Mouse (Mus musculus) erythroid progenitor cell, adult 5-6 weeks (primary cell): Measurements from ENCODE around the gene Gm13287. TPM values are rescaled to one million over a fixed set of nuclear protein-coding genes. Genes with fewer than 3 reads are reported as not detected.
"Not testable (repeated sequence)": the region's sequence is repeated elsewhere in the genome, so short reads cannot be mapped to it uniquely, and the experiment has no call there.

ENCODE experiments used
- ATAC-seq: replicated peaks from 2 replicates; pipeline ENCODE4 v1.8.0; 2016; ENCODE audit warnings: moderate number of reproducible peaks, mild to moderate bottlenecking, moderate TSS enrichment, inconsistent platforms; ENCODE audit not compliant: poor library complexity, low FRiP score, severe bottlenecking
- total RNA-seq, 2 experiments: library from RNA; stranded (forward) in 1 of 2; stranded (reverse) in 1 of 2; fragments of 150-400 nt in 1 of 2; fragments of 186-747, 209-891 nt in 1 of 2; gene quantifications; 2 replicates each; pipeline versions ENCODE4 v1.2.3 to v1.2.4; 2015 to 2017; ENCODE audit warnings: low replicate concordance in 2 of 2

Gene Gm13287
- not detected in 2 replicates for total RNA-seq (2015; ENCODE audit: low replicate concordance)
- not detected in 2 replicates for total RNA-seq (2017; ENCODE audit: low replicate concordance)

DNA sequence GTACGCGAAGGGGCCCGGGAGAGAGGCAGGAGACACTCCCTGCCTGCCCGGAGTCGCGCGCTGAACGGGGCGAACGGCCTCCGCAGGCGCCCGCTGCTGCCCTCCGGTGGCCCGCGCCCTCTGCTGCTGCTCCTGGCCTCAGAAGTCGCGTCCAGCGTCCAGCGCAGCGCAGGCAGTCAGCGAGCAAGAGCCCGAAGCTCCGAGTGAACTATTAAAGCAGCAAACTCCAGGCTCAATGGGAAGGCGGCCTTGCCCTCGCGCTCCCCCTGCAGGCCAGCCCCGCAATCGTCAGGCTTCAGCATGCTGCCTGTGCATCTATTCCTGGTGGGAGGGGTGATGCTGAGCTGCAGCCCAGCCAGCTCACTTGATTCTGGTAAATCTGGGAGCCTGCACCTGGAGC, at the start of gene Gm13287:
TSS of gene Gm13287 (plus strand) at position 301 of the 400 bp plus-strand sequence.
- not testable (repeated sequence) for ATAC-seq

DNA sequence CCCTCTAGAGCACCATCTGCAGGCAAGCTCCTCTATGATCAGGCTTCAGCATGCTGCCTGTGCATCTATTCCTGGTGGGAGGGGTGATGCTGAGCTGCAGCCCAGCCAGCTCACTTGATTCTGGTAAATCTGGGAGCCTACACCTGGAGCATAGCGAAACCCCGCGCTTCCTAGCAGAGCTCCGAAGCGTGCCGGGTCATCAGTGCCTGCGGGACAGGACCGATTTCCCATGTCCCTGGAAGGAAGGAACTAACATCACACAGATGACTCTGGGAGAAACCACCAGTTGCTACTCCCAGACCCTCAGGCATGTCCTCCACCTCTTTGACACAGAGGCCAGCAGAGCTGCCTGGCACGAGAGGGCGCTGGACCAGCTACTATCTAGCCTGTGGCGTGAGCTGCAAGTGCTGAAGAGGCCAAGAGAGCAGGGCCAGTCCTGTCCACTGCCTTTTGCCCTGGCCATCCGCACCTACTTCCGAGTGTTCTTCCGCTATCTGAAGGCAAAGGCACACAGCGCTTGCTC, 48.2 kb upstream of the Gm13287 start, which contains the start of gene Gm13271:
TSS of gene Gm13271 (plus strand) at position 51 of the 523 bp plus-strand sequence.
- not testable (repeated sequence) for ATAC-seq

GRCm38 (mm10) chr4:88756581-88757513, 46.2 kb upstream of the Gm13287 start:
- ATAC-seq, result not testable (repeated sequence)

GRCm38 (mm10) chr4:88757628-88758031, 45.4 kb upstream of the Gm13287 start:
- ATAC-seq, result peak; percentile 99

- not testable (repeated sequence) for ATAC-seq
These were observed 44.3 kb upstream of the Gm13287 start for GRCm38 (mm10) chr4:88758751-88759150.

GRCm38 (mm10) chr4:88759610-88760268, 43.3 kb upstream of the Gm13287 start, which contains the start of gene Gm13283:
TSS of gene Gm13283 (plus strand) at chr4:88760119.
- ATAC-seq, result not testable (repeated sequence)

- ATAC-seq, result not testable (repeated sequence)
These were observed 42.6 kb upstream of the Gm13287 start for GRCm38 (mm10) chr4:88760431-88760830.

DNA sequence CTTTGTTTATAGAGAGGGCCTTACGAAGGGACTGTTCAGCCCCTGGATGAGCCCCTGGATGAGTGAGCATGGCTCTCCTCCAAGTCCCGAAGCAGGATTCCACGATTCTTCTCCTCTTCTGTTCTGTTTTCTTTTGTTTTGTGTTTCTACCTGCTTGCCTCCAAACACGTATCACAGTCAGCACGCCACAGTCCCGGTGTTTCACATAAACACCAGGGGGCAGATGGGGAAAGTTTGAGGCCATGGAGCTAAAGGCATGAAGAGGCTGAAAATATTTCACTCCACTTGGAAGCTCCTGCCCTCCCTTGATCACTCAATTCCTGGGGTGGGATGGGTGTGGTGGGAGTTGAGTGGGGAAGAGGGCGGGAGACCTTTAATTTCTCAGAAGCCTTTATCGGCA, 41.3 kb upstream of the Gm13287 start:
- ATAC-seq, result not testable (repeated sequence)

GRCm38 (mm10) chr4:88762341-88762740, 40.7 kb upstream of the Gm13287 start:
- not testable (repeated sequence) for ATAC-seq

DNA sequence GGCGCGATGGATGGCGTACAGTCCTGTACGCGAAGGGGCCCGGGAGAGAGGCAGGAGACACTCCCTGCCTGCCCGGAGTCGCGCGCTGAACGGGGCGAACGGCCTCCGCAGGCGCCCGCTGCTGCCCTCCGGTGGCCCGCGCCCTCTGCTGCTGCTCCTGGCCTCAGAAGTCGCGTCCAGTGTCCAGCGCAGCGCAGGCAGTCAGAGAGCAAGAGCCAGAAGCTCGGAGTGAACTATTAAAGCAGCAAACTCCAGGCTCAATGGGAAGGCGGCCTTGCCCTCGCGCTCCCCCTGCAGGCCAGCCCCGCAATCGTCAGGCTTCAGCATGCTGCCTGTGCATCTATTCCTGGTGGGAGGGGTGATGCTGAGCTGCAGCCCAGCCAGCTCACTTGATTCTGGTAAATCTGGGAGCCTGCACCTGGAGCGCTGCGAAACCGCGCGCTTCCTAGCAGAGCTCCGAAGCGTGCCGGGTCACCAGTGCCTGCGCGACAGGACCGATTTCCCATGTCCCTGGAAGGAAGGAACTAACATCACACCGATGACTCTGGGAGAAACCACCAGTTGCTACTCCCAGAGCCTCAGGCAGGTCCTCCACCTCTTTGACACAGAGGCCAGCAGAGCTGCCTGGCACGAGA, 39.6 kb upstream of the Gm13287 start:
- peak; percentile 71; the same call in 1 of the 2 replicates for ATAC-seq

DNA sequence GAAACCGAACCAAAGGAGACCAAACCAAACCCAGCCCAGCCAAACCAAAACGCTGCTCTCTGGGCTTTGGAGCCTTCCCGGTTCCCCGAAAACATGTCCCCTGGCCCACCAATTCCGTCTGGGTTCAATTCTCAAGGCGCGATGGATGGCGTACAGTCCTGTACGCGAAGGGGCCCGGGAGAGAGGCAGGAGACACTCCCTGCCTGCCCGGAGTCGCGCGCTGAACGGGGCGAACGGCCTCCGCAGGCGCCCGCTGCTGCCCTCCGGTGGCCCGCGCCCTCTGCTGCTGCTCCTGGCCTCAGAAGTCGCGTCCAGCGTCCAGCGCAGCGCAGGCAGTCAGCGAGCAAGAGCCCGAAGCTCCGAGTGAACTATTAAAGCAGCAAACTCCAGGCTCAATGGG, 29.5 kb upstream of the Gm13287 start, which contains the start of gene Gm13290:
TSS of gene Gm13290 (plus strand) at position 301 of the 400 bp plus-strand sequence.
- not testable (repeated sequence) for ATAC-seq

- ATAC-seq, result not testable (repeated sequence)
These were observed 26.4 kb upstream of the Gm13287 start, which contains the start of gene Gm13289 for GRCm38 (mm10) chr4:88776622-88777021. TSS of gene Gm13289 (plus strand) at chr4:88776922.

GRCm38 (mm10) chr4:88779550-88779949, 23.5 kb upstream of the Gm13287 start, which contains the start of gene Gm13272:
TSS of gene Gm13272 (plus strand) at chr4:88779850.
- ATAC-seq, result not testable (repeated sequence)

DNA sequence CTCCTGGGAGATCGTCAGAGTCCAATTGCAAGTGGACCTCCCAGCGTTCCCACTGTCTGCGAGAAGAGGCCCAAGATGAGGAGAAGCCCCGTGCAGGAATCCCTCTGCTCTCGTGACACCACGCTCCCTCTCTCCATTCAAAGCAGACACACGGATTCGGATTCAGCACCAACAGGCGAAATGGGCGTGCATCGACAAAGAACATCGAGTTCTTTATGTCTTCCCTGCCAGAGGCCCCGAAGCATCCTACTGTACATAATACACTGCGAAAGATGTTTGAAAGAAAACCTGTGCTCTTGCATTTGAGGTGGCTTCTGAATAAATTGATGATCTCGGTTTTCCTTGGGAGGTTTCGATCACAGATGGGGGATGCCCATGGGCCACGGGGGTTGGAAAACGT, 22.7 kb upstream of the Gm13287 start:
- ATAC-seq, result not testable (repeated sequence)

GRCm38 (mm10) chr4:88781831-88782230, 21.2 kb upstream of the Gm13287 start, which contains the start of gene Ifnz:
TSS of gene Ifnz (plus strand) at chr4:88782131.
- not testable (repeated sequence) for ATAC-seq

- not testable (repeated sequence) for ATAC-seq
These were observed 20.7 kb upstream of the Gm13287 start for GRCm38 (mm10) chr4:88782335-88782734.

GRCm38 (mm10) chr4:88785409-88785808, 17.6 kb upstream of the Gm13287 start, which contains the start of gene Gm13276:
TSS of gene Gm13276 (plus strand) at chr4:88785709.
- not testable (repeated sequence) for ATAC-seq

DNA sequence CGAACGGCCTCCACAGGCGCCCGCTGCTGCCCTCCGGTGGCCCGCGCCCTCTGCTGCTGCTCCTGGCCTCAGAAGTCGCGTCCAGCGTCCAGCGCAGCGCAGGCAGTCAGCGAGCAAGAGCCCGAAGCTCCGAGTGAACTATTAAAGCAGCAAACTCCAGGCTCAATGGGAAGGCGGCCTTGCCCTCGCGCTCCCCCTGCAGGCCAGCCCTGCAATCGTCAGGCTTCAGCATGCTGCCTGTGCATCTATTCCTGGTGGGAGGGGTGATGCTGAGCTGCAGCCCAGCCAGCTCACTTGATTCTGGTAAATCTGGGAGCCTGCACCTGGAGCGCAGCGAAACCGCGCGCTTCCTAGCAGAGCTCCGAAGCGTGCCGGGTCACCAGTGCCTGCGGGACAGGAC, 14.7 kb upstream of the Gm13287 start, which contains the start of gene Gm13277:
TSS of gene Gm13277 (plus strand) at position 231 of the 400 bp plus-strand sequence.
- ATAC-seq, result not testable (repeated sequence)

DNA sequence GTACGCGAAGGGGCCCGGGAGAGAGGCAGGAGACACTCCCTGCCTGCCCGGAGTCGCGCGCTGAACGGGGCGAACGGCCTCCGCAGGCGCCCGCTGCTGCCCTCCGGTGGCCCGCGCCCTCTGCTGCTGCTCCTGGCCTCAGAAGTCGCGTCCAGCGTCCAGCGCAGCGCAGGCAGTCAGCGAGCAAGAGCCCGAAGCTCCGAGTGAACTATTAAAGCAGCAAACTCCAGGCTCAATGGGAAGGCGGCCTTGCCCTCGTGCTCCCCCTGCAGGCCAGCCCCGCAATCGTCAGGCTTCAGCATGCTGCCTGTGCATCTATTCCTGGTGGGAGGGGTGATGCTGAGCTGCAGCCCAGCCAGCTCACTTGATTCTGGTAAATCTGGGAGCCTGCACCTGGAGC, 11.8 kb upstream of the Gm13287 start, which contains the start of gene Gm13278:
TSS of gene Gm13278 (plus strand) at position 301 of the 400 bp plus-strand sequence.
- ATAC-seq, result not testable (repeated sequence)
